Mouse (Mus musculus): ENCODE results near the gene F2rl2. TPM values are rescaled to one million over a fixed set of nuclear protein-coding genes. Genes with fewer than 3 reads are reported as not detected.

F2rl2 gene
- total RNA-seq (2021) (under 1 TPM; 0.26 to 0.52 TPM), polyA plus RNA-seq (2012; rRNA removed) (0.12 and 0.44 TPM in 2 replicates)
- long read RNA-seq, partial matches to known transcripts, result 0 of 1 reads
- long read RNA-seq, other reads (novel, unspliced or antisense), result 0 of 1 reads

DNA sequence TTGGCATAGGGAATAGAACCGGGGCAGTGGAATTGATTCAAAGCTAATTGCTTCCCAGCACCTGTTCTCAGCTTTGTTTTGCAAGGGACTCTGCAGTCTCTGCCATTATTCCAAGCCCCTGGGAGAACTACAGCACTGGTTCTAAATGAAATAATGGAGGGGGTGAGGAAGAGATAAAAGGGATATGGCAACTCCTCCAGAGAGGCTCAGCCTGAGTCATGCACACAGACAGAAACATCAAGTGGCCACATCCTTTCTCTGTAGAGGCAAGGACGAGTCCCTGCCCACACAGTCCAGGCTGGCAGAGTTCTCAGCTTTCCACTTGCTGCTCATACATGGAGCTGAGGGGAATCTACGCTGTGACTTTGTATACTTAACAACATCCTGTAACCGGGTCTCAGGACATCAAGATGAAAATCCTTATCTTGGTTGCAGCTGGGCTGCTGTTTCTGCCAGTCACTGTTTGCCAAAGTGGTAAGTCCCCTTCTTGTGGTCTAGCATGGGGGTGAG is at the start of gene F2rl2:
F2rl2 (plus strand) TSS at position 200 of the 510 bp plus-strand sequence.
- no peak for DNase-seq

DNA sequence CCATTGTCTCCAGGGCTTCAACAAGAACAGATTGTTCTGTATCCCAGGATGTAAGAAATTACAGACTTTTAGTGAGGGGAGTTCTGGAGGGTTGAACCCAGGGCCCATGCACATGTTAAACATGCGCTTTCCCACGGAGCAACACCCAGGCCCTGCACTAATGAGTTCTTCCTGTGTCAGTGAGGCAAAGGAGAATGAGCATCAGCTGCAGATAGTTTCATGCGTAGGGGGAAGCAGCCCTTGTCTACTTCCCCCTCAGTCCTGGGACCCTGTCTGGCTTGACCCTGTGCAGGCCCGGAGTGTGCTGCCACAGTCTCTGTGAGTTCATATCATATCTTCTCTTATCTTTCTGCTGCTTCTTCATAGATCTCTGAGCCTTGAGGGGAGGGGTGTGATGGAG is 49.4 kb upstream of the F2rl2 start:
- no peak for DNase-seq

DNA sequence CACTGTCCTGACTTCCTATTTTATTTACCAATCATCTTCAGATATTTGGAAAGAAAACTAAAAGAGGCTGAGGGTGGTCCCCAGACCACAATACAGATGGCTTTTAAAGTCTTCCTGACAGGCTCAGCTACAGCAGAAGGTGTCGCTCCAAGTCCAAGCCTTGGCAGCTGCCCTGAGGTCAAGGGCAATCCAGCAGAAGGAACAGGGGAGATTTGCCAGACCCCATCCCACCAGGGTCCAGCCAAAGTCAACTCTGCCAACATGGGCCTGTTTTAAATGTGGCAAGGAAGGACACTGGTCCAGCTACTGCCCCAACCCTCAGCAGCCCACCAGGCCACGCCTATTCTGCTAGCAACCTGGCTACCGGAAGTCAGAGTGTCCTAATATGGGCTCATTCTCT is 46.7 kb upstream of the F2rl2 start:
- no peak for DNase-seq

DNA sequence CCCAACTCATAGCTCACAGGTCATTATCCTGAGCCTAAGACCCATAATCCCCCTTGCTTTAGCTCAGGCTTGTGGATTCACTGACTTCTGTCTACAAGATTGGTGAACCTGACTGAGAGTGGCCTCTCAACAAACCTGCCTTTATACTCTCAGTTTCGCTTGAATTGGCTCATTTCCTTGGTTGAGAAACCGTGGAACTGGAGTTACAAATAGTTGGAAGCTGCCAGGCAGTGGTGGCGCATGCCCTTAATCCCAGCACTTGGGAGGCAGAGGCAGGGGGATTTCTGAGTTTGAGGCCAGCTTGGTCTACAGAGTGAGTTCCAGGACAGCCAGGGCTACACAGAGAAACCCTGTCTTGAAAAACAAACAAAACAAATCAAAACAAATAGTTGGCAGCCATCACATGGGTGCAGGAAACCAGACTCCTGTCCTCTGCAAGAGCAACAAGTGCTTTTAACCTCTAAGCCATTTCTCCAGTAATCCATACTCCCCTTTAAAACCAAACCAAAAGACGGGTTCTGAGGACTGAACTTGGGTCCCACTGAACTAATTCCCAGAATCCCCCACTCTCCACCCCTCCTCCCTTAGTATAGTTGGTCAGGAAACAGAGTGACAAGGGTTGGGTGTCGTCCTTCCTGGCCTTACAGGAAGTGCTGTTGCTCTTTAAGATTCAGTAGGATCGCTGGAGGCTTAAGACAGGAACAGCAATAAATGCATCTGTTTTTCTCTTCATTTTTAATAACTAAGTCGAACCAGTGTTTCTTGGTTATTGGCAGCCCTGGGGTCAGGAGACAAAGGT is 44.6 kb upstream of the F2rl2 start:
- DNase-seq, result no peak

DNA sequence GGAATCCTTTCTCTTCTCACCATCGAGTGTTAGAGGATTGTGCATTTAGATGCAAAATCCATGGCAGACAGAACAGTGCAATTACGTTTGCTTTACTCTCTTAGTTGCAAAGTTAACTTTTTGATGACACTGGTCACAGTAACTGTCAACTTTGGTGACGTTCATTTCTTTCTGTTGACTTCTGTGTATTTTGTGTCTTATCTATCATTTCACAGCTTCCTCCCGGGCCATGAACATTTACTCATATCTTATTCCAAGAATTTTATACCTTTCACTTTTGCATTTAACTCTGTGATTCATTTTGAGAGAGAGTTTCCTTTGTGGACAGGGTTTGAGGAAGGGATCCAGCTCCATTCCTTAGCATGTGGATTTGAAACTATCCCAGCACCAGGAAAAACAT is 43.0 kb upstream of the F2rl2 start:
- DNase-seq, result no peak

DNA sequence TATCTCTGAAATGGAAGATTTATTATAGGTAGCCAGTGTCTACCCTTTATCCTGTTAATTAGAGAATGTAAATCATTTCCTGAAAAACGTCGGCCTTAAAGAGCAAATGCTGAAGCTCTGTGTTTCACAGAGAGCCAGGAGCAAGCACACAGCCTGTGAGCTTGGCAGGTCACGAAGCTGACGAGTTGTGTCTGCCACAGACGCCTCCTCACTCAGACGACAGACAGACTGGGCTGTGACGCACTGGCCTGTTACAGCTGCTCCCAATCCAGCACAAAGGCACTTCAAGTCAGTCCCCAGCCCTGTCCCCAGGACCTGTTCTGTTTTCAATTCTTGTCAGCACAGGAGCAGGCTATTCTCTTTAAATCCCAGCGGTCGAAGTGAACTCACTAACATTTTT is 41.4 kb upstream of the F2rl2 start:
- no peak for DNase-seq

DNA sequence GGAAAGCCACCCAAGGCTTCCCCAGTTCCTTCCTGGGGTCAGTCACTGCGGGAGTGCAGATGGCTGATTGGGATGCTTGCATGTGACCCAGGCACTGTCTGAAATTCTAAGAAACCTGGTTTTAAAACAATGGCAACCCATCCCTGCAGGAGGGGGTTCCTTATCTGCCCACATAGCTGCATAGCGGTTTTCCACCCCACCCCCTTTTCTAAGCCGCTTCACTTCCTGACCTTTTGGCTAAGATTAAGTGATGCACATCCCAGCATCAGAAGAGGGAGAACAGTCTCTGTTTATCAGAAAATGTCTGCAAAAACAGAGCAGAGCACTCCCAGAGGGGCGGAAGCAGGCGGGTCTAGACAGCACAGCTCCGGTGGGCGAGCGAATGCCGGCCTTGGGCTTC is 39.5 kb upstream of the F2rl2 start:
- peak; percentile 23 for DNase-seq

DNA sequence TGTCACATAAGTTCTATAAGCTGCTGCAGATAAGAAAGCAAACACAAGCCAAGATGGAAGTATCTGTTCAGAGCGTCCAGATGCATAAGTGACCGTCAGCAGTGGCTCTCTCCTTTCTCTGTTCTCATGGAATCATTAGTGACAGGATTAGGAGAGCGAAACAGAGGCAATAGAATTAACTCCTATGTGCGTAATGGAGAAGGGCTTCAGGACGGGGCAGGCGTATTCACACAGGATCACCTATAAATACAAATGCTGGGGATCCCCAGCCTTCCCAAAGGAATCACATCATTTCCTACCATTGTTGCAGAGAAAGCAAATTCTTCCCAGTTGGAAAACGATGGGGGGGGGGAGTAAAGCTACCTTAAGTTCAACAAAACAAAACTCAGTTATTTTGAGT is 37.2 kb upstream of the F2rl2 start:
- DNase-seq, result no peak

DNA sequence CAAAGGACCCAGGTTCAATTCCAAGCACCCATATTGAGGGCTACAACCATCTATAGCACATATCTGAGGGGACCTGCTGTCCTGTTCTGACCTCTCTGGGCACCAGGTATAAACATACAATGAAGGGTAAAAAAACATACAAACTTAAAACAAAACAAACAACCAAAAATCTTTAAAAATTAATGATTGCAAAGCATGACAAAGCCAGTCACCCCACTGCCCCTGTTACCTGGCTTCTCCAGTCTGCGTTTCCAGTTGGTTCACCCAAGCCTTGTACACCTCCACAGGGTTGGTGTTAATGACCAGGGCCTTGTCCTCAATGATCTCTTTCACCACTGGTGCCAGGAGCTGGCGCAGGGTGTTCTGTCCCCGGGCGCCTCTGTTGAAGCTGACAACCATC is 32.8 kb upstream of the F2rl2 start:
- no peak for DNase-seq

DNA sequence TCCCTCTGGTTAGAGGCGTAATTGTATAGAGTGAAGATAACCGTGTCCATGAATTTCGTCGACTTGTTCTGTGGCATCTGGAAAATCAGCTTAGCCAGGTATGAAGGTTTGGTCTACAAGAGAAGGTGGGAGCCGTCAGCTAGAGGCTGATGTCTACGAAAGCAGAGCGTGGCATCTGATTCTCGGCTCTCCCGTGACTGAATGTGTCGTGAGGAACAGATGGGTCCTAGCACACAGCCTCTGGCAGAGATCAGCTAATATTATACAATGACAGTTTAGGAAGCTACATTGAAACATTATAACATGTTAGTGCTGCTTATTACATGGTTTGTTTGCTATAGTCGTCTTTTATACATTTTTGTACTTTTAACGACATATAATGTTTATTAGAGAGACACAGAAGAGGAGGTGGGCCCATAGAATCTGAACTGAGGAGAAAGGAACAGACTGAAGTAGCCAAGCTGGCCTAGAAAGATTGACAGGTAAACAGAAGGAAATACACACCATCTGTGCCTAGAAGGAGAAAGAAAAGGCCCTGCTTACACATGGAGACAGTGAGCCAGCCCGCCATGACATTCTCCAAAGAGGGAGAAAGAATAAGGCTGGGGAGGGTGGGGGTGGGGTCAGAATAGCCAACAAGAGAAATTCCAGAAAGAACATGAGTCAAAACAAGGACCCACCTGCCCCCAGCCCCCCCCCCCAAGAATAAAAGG is 30.9 kb upstream of the F2rl2 start:
- no peak for DNase-seq

DNA sequence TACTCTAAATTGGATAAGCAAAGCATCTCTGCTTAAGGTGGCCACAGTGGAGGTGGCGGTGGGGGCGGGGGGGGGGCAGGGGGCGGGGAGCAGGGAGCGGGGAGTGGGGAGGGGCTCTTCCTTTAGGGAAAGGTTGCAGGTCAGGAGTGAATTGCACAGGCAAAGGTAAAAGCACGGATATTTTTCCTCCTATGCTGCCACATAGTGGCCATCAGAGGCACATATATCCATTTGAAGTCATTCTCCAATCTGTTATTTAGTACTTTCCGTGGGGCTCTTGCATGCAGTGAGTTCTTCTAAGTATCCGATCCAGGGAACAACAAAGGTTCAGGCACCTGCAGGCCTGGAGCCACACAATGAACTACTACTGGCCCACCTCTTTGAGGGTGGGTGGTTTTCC is 29.4 kb upstream of the F2rl2 start:
- no peak for DNase-seq

DNA sequence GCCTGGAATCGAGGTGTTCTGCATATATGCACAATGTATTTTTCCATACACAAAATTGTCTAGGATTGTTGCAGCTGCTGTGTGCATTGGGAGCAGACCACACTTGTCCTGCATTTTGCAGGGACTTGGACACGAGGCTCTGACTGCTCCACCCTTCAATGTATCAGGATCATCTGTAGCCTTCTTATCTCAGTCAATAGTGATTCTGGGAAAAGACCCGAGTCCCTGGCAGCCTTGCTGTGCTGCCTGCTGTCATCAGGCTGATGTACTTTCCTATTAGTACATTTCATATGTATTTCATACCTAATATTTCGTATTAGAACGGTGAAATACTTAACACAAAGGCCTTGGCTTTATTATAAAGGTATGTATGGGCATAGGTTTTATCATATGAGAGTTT is 26.1 kb upstream of the F2rl2 start:
- DNase-seq, result no peak

DNA sequence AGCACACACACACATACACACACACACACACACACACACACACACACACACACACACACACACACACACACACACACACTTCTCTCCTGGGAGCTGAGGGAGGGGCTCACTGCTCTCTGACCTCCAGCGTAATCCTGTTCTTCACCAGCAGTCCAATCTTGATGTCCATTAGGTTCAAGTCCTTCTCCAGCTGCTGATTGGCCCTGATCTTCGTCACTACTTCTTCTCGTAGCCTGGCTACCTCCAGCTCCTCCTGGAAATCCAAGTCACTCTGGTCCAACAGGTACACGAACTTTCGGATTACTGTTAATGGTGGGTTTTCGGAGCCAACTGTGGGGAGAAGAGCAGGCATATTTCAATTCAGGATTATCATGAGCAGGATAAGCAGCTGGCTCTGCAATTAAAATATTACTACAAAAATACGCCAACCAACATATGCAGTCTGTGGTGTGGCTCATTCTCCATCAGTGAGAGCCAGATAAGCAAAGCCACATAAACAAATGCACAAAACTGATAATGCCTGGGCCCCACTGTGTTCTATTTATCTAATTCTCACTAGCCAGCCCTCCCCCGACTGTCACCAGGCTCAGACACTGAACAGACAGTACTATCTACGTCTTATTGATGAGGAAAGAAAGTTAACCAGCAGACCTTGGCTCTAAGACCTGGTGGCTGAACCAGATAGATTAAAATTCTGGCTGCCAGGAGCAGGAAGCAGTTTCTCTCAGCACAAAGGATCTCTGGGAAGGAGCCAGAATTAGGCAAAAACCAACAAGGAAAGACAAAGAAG is 25.4 kb upstream of the F2rl2 start:
- no peak for DNase-seq

DNA sequence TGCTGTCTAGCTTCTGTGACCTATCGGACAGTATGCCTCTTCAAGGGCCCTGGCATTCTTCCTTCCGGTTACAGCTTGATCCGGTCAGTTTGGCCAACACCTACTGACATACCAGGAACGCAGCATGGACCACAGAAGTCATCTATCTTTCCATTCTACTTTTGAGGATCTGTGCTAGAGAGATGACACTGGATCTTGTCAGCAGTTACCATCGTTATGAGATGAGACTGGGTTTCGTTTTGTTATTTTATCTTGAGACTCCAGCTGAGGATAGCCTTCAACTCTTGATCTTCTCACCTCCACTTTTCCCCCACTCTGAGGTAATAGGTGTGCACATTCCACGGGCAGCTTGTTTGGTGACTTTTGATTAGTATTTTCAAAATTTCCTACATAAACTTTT is 24.3 kb upstream of the F2rl2 start:
- DNase-seq, result no peak

DNA sequence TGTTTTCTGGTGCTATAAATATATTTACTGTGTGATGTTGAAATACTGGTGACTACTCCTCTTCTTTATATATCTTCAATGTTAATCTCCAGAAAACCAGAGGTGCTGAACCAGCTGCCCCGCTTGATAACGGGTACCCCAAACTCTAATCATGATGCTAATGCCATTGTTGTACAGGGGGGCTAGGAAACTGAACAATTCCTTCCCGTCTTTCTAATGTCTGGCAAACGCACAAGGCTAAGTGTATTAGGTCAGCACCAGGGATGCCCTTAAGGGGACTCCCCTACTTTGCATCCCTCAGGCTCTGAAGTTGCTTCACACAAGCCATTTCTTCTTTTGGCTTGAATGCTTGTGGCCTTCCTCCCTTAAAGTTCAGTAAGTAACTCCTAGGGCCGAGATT is 17.6 kb upstream of the F2rl2 start:
- no peak for DNase-seq

DNA sequence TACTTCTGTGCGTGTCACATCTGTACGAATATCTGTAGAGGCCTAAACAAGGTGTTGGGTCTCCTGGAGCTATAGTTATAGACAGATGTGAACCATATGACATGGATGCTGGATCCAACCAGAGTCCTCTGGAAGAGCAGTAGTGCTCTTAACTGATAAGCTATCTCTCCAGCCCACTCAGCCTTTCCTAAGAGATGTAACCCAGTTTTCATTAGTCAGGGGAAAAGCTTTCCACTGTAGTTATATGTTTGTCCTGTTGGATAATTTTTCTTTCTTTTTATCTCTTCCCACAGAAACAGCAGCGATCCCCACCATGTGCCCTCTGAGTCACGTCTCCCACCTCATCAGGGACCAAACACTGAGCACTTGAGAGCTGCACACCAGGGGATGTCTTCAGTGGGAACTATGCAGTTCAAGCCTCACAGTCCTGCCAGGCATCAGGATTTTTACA is 17.1 kb upstream of the F2rl2 start:
- no peak for DNase-seq

DNA sequence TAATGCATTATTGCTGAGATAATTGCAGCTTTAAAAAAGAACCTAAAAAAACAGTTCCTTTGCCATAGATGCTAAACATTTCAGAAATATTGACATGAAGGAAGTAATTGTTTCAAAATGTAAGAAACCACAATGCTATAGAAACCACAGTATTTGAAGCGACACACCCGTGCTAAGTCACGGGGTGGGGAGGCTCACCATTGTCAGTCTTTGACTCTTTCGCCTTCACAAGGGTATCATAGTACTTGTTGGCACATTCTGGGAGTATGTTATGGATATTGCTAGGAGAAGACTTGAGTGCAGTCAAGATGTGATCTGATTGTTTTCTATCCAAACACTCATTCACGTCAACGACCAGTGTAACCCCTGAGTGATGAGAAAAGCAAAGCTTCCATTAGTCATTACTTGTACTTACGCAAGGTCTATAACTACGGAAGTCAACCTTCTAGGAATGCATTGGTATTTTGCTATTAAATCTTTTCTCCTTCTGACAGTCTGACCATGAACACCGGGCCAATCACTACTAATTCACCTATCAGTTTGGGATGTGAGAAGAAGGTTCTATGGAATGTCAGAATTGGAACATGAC is 11.9 kb upstream of the F2rl2 start:
- no peak for DNase-seq

DNA sequence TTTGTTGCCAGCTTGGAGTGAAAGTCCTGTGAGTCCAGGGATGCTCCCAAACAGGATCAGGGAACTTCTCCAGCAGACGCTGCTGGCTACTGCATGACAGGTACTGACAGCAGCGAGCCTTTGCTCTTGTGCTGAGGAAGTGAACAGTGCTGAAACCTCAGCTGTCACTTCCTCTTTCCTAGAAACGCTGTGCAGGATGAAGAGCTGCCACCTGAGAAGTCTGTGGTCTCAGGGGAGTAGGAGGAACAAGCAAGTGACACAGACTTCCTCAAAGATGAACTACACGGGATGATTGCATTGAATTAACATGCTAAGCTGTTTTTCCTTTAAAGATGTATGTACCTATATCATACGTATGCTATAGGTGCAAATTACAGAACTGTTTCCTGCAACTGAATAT is 10.9 kb upstream of the F2rl2 start:
- no peak for DNase-seq

DNA sequence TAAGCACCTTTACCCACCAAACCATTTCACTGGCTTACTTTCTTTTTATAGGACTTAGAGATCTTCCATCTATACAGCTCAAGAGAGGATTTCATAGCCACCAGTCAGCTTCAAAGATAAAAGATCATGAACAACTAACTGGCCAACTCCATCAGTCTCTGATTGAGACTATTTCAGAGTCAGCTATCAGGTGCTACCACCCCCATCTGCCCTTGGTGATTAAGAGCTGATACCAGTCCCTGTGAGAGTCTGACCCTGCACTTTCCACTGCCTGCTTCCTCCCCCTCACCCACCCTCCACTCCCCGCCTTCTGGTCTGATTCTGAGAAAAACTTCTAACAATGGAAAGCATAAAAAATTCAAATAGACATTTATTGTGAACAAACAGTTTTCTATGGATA is 8.1 kb upstream of the F2rl2 start:
- DNase-seq, result peak; percentile 19

DNA sequence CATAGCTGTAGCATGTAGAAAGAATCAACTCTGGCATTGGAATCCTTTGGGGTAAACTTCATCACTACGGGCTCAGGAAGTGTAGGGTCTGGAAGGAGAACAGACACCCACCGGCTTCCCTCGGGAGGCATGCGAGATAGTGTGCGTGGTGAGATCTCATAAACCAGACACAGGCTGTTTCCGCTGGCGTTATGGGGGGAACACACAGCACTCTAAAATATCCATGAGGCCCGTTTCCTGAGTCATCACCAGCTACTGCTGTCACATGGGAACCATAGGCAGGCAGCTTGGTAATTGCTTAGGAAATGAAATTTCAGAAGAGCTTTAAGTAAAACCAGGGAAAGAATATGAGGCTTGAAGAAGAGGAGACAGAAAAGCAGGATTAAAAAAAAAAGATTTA is 4.5 kb upstream of the F2rl2 start:
- DNase-seq, result no peak

DNA sequence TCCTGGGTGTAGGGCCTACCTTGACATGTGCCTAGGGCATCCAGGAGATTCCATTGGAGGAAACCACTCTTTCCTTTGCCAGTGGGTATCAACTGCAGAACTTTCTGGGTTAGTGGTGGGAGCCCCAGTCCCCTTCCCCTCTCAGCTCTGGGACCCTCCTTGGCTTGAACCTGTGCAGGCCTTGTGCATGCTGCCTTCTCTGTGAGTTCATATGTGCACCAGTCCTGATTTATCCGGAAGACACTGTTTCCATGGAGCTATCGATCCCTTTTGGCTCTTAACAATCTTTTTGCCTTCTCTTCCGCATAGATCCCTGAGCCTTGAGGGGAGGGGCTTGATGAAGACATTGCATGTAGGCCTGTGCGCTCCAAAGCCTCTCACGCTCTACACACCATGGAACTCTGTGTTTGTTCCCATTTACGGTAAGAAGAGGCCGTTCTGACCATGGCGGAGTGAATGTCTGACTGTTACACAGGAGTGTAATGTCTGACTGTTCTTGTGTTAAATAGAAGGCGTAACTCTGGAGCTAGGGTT is 466 bp upstream of the F2rl2 start:
- no peak for DNase-seq

DNA sequence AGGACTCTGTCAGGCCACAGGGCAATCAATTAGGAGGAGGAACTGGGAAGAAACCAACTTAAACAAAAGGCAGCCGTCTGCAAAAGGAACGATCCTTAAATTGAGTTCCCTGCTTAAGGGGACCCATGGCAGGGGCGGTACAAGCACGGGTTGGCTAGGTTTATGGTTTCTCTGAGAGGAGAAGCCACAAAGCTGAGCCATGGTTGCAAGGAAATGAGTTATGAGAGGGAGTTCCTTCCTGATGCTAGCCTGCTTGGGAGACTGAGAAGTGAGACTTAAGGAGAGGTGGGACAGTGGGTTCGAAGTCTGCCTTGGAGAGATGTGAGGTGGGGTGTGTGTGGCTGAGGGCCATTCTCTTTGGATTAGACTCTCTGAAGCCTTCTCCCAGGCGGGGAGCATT is 1.2 kb downstream of the F2rl2 start:
- DNase-seq, result no peak

Measured in adrenal gland, adult 2 months (tissue).